Mouse (Mus musculus): ENCODE results near the gene Ms4a8a.
"Not testable (repeated sequence)": the region's sequence is repeated elsewhere in the genome, so short reads cannot be mapped to it uniquely, and the experiment has no call there.

Ms4a8a gene

GRCm38 (mm10) chr19:11080934-11081333 is at the start of gene Ms4a8a:
Ms4a8a (minus strand) TSS chr19:11081102.
- no peak for DNase-seq

- no peak for DNase-seq
Measured at GRCm38 (mm10) chr19:11129702-11130101, 48.8 kb upstream of the Ms4a8a start.

DNA sequence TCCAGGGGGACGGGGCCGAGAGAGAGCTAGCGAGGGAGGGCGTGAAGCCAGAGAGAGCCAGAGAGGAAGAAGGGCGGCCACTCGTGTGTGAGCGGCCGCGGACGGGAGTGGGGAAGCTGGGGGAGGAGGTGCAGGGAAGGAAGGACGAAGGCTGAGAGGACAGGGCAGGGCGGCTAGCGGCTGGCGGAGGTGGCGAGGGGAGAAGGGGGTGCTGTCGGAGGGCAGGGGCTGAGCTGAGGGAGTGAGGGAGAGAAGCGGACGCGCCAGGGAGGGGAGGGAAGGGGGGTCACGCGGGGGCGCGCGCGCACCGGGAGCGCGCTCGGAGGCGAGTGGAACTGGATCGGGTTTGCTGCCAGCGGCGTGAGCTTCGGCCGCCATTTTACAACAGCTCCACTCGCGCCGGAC is 40.1 kb upstream of the Ms4a8a start:
- peak in 1 of 2 experiments; percentile 34 for DNase-seq

DNA sequence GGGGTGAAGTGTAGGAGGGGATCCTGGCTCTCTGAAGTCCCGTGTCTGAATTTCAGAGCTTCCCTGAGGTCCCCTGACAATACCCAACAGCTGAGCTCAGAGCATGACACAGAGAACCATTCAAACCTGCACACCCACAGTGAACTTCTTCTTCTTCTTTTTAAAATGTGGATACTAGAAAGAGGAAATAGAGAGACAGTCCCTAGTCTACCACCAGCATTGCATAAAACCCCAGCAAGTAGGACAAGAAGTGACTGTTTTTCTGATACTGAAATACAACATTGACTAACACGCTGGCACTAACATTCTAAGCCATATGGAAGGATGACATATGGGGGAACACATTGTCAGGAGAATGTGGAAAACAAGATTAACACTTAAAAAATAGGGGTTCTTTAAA is 38.4 kb upstream of the Ms4a8a start:
- no peak for DNase-seq

DNA sequence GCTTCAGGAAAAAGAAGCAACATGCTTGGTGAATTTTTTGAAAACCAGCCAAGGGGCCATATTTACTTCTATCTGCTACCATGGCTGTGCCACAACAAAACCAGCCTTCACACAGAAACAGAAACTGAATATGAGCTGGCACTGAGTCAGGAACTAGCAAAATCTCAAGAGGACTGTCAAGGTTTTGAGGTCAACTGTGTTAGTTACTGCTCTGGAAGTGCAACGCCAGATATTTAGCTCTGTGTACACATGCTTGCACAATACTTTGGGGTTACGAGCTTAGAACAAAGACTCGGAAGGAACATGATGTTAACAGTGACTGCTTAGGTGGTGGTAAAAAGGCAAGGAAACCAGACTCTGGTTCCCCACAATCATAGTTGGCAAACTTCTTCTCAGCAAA is 26.8 kb upstream of the Ms4a8a start:
- no peak for DNase-seq

DNA sequence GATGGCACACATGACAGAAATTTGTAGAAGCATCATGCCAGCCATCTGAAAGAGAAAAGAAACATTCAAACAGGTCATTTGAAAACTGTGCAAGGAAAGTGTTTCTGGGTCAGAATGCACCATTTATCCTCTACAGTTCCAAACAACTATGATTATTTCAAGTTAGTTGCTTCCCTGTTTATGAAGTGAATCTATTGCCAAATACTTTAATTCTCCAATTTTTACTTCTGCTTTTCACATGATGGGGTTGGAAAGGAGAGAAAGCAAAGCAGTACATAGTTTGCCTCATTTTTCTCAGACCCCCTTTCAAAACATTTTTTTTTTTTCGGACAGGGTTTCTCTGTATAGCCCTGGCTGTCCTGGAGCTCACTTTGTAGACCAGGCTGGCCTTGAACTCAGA is 21.0 kb upstream of the Ms4a8a start:
- DNase-seq = no peak

DNA sequence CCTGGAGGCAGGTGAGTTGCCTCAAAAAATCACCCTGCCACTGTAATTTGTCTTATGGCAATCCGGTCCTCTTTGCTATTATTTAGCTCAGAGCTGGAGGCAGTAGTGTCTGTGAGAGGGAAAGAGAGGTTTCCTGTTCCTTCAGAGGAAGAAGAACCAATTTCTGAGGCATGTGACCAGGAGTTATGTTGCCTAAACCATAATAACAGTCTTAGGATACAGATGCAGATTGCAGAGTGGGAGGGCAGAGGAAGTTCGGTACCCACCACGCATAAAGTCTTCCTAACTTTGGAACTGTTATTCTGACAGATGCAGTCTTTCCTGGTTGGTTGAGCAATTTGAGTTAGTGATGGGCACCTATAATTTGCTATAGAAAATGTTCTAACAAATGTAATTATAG is 17.5 kb upstream of the Ms4a8a start:
- DNase-seq = no peak

DNA sequence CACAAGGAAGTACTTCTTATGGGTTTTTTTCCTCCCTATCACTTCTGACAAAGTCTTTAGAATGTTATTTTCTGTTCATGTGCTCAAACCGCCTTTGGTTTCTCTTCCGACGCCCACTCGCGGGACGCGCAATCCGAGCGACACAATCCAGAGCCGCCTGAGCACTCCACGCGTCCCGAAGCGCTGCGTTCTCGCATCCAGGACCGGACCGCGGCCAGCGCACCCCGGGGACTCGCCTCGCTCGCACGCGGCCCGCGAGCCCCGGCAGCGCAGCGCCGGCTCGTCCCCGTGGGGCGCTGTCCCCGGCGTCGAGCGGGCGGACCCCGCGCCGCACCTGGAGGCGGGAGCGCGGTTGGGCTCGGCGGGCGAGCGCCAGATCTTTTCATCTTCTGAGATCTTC is 11.2 kb upstream of the Ms4a8a start:
- DNase-seq = not testable (repeated sequence)

GRCm38 (mm10) chr19:11070364-11070763 is 10.5 kb downstream of the Ms4a8a start:
- DNase-seq = no peak

DNA sequence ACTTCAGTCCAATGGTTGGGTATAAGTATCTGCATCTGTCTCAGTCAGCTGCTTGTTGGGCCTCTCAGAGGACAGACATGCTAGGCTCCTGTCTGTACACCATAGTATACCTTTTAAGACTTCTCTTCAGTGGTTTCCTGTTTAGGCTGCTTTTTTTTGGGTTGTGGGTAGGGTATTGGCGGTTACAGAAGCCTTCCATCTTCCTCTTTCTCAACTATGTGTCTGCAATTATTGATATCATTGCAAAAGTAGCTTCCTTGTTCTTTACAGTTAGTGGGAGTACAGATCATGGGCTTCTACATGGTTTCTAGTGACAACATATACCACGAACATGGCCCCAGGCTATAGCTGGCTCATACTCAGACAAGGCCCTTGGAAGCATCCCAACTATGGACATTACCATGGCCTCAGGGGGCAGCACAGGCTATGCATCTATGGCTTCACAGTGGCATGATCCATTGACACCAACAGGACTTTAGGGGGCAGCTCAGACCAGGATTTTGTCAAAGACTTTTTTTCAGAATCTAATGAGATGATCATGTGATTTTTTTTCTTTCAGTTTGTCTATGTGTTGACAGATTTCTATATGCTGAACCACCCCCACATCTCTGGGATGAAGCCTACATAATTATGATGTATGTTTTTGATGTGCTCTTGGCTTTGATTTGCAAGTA is 15.6 kb downstream of the Ms4a8a start:
- no peak for DNase-seq

DNA sequence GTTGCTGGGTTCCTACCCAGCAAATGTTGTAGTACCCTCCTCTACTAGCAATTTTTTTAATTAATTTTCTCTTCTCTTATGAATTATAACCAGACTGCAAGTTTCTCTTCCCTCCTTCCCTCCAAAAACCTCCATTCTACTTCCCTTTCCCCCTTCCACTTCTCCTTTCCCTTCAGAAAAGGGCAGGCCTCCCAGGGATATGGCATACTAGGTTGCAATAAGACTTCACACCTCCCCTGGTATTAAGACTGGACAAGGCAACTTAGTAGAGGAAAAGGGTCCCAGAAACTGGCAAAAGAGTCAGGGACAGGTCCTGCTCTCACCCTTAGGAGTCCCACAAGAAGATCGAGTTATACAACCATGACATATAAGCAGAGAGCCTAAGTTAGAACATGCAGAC is 20.0 kb downstream of the Ms4a8a start:
- no peak for DNase-seq

GRCm38 (mm10) chr19:11059967-11060366 is 20.9 kb downstream of the Ms4a8a start:
- no peak for DNase-seq

DNA sequence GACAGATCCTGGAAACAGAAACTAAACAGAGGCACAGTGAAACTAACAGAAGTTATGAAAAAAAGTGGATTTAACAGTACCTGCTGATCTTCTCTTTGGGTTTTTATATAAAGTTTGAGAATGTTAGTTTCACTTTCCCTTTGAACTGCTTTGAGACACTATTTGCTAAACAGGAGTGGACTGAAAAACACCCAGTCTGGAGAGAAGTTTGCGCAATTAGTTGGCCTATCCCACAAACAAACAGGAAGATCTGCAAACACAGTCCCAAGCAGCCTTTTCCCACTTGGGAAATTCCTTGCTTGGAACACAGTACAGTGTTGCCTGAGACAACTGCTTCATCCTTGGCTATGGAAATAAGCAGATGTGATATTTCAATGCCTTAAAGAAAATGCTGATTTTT is 25.2 kb downstream of the Ms4a8a start:
- not testable (repeated sequence) for DNase-seq

GRCm38 (mm10) chr19:11053277-11053676 is 27.6 kb downstream of the Ms4a8a start:
- no peak for DNase-seq

DNA sequence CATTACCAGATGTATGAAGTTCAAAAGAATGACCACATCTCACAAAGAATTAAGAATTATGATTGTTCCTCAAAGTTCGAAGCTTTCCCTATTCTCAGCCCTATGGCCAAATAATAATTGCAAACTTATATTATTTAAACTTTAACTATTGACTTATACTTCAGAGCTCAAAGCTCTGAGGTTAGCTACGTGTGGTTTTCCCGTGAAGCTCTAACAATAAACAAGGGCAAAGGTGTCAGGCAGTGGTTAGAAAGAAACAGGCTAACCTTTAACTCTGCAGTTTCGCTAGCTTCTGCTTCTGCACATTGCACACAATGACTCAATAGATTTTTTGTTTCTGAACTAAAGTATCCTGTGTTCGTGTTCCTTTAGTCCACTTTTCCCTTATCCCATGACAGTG is 28.0 kb downstream of the Ms4a8a start:
- DNase-seq = no peak

DNA sequence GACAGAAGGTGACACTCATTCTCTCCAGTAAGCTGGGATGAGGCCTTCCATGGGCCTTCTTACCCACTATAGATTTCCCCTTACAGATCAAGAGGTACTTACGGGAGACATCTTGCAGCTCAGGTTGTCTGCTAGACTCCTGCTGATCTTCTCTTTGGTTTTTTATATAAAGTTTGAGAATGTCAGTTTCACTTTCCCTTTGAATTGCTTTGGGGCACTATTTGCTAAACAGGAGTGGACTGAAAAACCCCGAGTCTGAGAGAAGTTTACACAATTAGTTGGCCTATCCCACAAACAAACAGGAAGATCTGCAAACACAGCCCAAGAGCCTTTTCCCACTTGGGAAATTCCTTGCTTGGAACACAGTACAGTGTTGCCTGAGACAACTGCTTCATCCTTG is 30.6 kb downstream of the Ms4a8a start:
- no peak for DNase-seq

- DNase-seq = no peak
Measured at GRCm38 (mm10) chr19:11049426-11049825, 31.5 kb downstream of the Ms4a8a start.

DNA sequence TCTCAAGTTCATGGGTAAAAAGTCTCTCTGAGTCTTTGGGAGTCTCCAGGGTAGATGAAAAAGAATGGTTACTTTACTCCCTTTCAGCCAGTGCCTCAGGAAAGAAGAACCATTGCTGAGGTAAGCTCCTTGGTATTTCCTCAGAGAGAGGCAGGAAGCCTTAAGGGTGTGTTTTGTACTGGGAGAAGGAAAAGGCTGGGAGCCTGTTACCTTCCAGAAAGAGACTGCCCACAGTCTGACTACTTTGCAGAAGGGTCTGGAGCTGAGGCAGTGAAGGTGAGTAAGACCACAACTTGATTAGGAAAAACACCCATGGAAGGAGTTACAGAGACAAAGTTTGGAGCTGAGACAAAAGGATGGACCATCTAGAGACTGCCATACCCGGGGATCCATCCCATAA is 32.4 kb downstream of the Ms4a8a start:
- no peak for DNase-seq

DNA sequence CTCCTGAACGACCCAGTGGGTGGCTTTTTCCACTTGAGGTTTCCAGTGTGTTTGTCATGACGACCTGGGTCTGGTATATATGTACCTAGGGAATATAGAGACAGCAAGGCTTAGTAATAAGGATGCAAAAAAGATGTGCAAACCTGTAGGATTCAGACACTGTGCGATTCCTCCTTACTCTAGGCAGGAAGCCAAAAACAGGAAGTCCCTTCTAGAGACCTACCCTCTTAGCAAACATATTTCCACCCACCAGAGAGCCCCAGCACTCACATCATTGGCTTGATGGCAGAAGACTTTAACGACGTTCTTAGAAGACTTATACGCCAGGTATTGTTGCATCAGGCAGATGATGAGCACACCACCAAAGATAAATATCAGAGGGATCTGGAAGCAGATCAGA is 32.9 kb downstream of the Ms4a8a start:
- DNase-seq = no peak

DNA sequence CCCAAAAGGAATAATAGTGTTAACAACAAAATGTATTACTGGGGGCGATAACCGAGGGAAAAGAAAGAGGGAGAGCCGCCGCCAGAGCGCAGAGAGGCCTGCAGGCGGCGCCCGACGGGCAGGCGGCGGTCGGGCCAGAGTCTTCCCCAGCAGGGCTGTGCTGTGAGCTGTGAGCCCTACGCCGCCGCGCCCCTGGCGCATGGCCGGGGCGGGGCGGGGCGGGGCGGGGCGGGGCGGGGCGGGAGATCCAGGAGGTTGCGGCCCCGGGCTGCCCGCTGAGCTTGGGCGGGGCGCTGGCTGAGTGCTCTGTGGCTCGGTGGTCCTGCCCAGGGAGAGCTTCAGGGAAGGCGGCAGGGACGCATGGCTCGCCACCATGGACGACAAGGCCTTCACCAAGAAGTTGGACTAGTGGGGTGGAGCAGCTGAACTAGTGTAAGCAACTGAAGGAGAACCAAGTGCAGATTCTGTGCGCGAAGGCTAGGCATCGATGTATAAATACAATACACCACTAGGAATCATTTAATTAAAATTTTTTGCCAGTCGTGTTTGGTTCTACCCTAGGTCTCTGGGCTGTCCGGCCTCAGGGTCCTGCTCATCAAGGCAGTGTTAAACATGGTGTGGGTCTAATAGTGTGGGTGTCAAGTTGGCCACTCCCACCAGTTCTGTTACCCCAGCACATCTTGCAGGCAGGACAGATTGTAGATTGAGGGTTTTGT is 35.7 kb downstream of the Ms4a8a start:
- DNase-seq = peak; percentile 49 to 76

- no peak for DNase-seq
Measured at GRCm38 (mm10) chr19:11044671-11044995, 36.3 kb downstream of the Ms4a8a start.

GRCm38 (mm10) chr19:11037570-11037969 is 43.3 kb downstream of the Ms4a8a start:
- no peak for DNase-seq

DNA sequence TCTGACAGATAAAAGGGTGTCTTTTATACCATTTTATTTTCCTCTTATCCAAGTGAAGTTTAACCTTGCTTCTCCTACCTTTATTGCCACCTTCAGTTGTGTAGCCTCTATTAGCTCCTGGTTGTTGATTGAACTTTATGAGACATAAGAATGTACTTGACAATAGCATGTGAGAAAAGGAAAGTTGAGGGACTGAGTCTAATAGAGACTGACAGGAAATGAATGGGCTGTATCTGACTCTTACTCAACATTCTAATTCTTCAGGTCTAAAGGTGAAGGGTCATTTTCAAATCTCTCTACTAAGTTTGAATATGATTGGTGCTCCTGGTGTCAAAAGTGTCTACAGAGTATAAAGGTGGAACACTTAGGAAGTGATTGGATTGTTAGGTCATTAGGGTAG is 58.5 kb downstream of the Ms4a8a start:
- DNase-seq = no peak

DNA sequence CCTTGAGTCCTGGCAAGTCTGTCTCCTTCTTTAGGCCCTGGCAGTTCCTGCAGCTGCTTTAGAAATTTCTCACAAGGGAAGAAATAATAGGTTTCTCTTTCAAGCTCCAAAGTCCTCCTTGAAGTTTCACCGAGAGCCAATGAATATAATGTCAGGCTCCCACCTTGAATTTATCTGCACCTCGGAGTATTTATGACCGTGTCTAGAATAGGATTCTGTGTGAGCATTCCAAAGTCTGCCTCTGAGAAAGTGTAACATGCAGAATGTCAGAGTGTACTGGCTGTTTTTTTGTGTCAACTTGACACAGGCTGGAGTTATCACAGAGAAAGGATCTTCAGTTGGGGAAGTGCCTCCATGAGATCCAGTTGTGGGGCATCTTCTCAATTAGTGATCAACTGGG is 63.0 kb downstream of the Ms4a8a start, which contains the start of gene Ms4a18:
Gene Ms4a18, minus strand, starts transcription at position 141 of the 400 bp plus-strand sequence.
- no peak for DNase-seq

Data from kidney, postnatal 25 days (tissue).